Mouse (Mus musculus) midbrain, embryonic 11.5 days (tissue): ENCODE results near the gene Pmepa1. TPM values are rescaled to one million over a fixed set of nuclear protein-coding genes. Genes with fewer than 3 reads are reported as not detected.

Experiments used
- ATAC-seq: fragments of 200-750 bp; cut with Nextera tagmentation; 2 replicates; pipeline ENCODE4 v1.8.0; 2017; ENCODE audit warnings: moderate TSS enrichment, moderate library complexity; ENCODE audit not compliant: low FRiP score
- DNase-seq: peaks from one replicate; pipeline ENCODE4 v3.0.0; 2015; ENCODE audit warnings: low spot score; ENCODE audit errors: missing footprints
- H3K27ac ChIP-seq: fragments of 300-500 bp; sonication (generic); 2 replicates; pipeline ENCODE4 v1.5.1; 2014; ENCODE audit warnings: low read depth, low read length
- H3K27me3 ChIP-seq: fragments of 300-500 bp; sonication (generic); 2 replicates; pipeline ENCODE4 v1.6.1; 2014; ENCODE audit warnings: mild to moderate bottlenecking, low read length, moderate library complexity, mixed read lengths; ENCODE audit not compliant: control insufficient read depth, insufficient read depth
- H3K36me3 ChIP-seq: fragments of 300-500 bp; sonication (generic); 2 replicates; pipeline ENCODE4 v1.6.1; 2014; ENCODE audit warnings: mild to moderate bottlenecking, low read length, moderate library complexity, mixed read lengths; ENCODE audit not compliant: control insufficient read depth, insufficient read depth
- H3K4me1 ChIP-seq: fragments of 300-500 bp; sonication (generic); 2 replicates; pipeline ENCODE4 v1.6.1; 2014; ENCODE audit warnings: low read length; ENCODE audit not compliant: control insufficient read depth, insufficient read depth
- H3K4me2 ChIP-seq: fragments of 300-500 bp; sonication (generic); 2 replicates; pipeline ENCODE4 v1.6.1; 2014; ENCODE audit warnings: mild to moderate bottlenecking, moderate library complexity
- H3K4me3 ChIP-seq: fragments of 300-500 bp; sonication (generic); 2 replicates; pipeline ENCODE4 v1.5.1; 2014; ENCODE audit warnings: low read depth, low read length
- H3K9ac ChIP-seq: fragments of 300-500 bp; sonication (generic); 2 replicates; pipeline ENCODE4 v1.6.1; 2014; ENCODE audit warnings: low read length
- H3K9me3 ChIP-seq: fragments of 300-500 bp; sonication (generic); 2 replicates; pipeline ENCODE4 v1.6.1; 2016; ENCODE audit warnings: low read length; ENCODE audit not compliant: control insufficient read depth
- WGBS: fragments of 180-500 bp; shearing (Covaris S2); extraction: QIAGEN DNeasy Blood & Tissue Kit; methylation state at CpG from one replicate; pipeline ENCODE4 v1.1.7; 2014; 5-methylcytosine and 5-hydroxymethylcytosine counted together
- polyA plus RNA-seq: library from polyadenylated mRNA; unstranded; fragments of >200 nt; fragmentation: Nextera tagmentation; extraction: Ambion mirVana; gene quantifications from 2 replicates; pipeline ENCODE4 v1.2.1, GENCODE M21; 2014

The Pmepa1 gene
- polyA plus RNA-seq, 1 experiment from 2014 or later, result 3.4 TPM

DNA sequence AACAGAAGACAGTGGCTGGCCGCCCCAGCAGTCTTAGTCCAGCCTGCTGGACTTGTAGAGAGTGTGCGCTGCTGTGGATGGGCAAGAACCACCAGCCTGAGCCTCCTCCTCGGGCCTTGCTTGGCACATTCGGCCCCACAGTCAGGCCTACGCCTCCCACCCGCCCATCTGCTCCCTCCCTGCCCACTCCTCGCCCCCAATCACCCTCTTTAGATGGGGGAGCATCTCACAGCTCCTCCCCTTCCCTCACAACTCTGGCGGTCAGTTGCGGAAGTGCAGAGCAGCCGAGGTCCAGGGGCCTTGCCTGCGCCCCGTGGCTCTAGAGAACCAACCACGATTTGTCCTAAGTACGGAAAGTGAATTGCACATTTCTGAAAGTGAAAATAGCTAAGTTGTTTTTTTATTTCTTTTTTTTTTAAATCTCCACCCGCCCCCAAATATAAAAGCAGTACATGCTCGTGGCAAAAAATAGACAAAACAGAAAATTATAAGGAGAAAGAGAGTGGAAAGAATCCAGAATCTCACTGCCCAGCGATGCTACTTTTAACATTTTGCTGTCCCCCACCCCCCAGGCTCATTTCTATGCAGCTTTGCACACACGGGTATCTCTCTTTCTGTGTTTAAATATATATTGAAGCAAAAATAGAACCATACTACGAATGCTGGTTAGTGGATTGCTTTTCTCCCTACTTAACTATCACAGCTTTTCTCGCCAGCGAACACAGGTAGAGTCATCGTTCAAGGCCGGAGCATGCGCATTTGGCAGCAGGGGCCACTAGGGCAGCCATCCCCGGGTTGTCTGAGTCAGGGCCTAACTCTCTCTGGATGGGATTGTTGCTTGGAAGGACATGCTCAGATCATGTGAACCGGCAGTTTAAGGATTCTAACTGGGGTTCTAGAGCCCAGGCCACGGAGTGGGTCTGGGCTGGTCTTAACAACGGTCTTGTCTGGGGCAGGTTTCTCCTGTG, 24.6 kb upstream of the Pmepa1 start:
- Histone ChIP-seq H3K27ac (no peak overlapping the region), H3K4me1 (no peaks in the 10 kb centered on the region), H3K27me3 (no peaks in the 10 kb centered on the region), H3K4me2 (no peak overlapping the region), H3K9ac (no peak overlapping the region), H3K9me3 (no peaks in the 10 kb centered on the region; the same call in 1 of the 2 replicates), H3K4me3 (no peak overlapping the region), H3K36me3 (no peaks in the 10 kb centered on the region; the same call in 1 of the 2 replicates)
- 72% methylated on average over 28 of the region's 28 CpGs for WGBS
- DNase-seq (peak; percentile 86), ATAC-seq (peak; percentile 42; the same call in 1 of the 2 replicates)

- Histone ChIP-seq H3K4me3 (no peak overlapping the region), H3K4me1 (no peaks in the 10 kb centered on the region), H3K4me2 (no peak overlapping the region), H3K9ac (no peak overlapping the region), H3K27me3 (no peaks in the 10 kb centered on the region), H3K9me3 (no peaks in the 10 kb centered on the region; the same call in 1 of the 2 replicates), H3K27ac (no peak overlapping the region), H3K36me3 (no peaks in the 10 kb centered on the region; the same call in 1 of the 2 replicates)
- ATAC-seq (no peak), DNase-seq (no peak)
- 84% methylated on average over 9 of the region's 9 CpGs for WGBS
Observed at GRCm38 (mm10) chr2:173296408-173296807, 20.1 kb upstream of the Pmepa1 start.

GRCm38 (mm10) chr2:173293042-173293441, 16.7 kb upstream of the Pmepa1 start:
- H3K9ac ChIP-seq, result no peak overlapping the region
- H3K4me1 ChIP-seq, result no peaks in the 10 kb centered on the region
- no peaks in the 10 kb centered on the region for H3K9me3 ChIP-seq
- no peak for ATAC-seq
- 69% methylated on average over 6 of the region's 6 CpGs for WGBS
- no peak overlapping the region for H3K4me2 ChIP-seq
- H3K27me3 ChIP-seq, result no peaks in the 10 kb centered on the region
- DNase-seq, result no peak
- no peak overlapping the region for H3K27ac ChIP-seq
- no peaks in the 10 kb centered on the region for H3K36me3 ChIP-seq
- no peak overlapping the region for H3K4me3 ChIP-seq

- no peak overlapping the region for H3K4me2 ChIP-seq
- H3K27me3 ChIP-seq, result no peaks in the 10 kb centered on the region
- H3K4me1 ChIP-seq, result no peaks in the 10 kb centered on the region
- WGBS, result 92% methylated on average over 2 of the region's 2 CpGs
- H3K9ac ChIP-seq, result no peak overlapping the region
- H3K27ac ChIP-seq, result no peak overlapping the region
- no peak for DNase-seq
- no peaks in the 10 kb centered on the region for H3K36me3 ChIP-seq
- no peak overlapping the region for H3K4me3 ChIP-seq
- H3K9me3 ChIP-seq, result no peaks in the 10 kb centered on the region
- no peak for ATAC-seq
Observed at GRCm38 (mm10) chr2:173292551-173292950, 16.2 kb upstream of the Pmepa1 start.

GRCm38 (mm10) chr2:173290981-173291380, 14.6 kb upstream of the Pmepa1 start:
- DNase-seq (no peak), ATAC-seq (no peak)
- Histone ChIP-seq H3K27me3 (no peaks in the 10 kb centered on the region), H3K27ac (no peak overlapping the region), H3K4me1 (no peaks in the 10 kb centered on the region), H3K4me3 (no peak overlapping the region), H3K9ac (no peak overlapping the region), H3K4me2 (no peak overlapping the region), H3K9me3 (no peaks in the 10 kb centered on the region), H3K36me3 (no peaks in the 10 kb centered on the region)
- 93% methylated on average over 11 of the region's 11 CpGs for whole genome bisulfite sequencing

DNA sequence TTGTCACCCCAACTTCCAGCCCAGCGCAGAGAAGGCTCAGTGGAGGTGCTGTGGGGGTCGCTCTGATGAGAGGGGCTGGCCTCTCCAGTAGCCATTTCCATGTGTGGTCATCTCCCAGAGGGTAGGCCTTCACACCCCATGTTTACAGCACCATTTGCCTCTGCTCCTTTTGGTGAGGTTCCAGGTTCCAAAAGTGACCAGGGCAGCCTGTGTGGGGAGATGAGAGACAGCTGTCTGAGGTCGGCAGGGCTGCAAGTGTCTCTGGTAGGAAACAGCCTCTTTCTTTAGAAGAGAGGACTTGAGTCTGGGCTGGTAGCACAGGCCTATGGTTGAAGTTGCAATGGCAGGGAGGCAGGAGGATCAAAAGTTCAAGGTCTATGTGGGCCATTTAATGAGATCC, 13.6 kb upstream of the Pmepa1 start:
- WGBS, result 86% methylated on average over 3 of the region's 3 CpGs

GRCm38 (mm10) chr2:173285816-173286538, 9.6 kb upstream of the Pmepa1 start:
- H3K4me3 ChIP-seq, result no peak overlapping the region
- ATAC-seq (no peak), DNase-seq (no peak)
- WGBS, result 89% methylated on average over 12 of the region's 12 CpGs
- no peaks in the 10 kb centered on the region for H3K36me3 ChIP-seq
- no peak overlapping the region for H3K9ac ChIP-seq
- H3K27me3 ChIP-seq, result no peaks in the 10 kb centered on the region
- no peaks in the 10 kb centered on the region for H3K9me3 ChIP-seq
- no peak overlapping the region for H3K4me2 ChIP-seq
- H3K4me1 ChIP-seq, result no peaks in the 10 kb centered on the region
- no peak overlapping the region for H3K27ac ChIP-seq

More for the DNA sequence above, 13.6 kb upstream of the Pmepa1 start:
- H3K9ac ChIP-seq, result no peak overlapping the region
- H3K4me3 ChIP-seq, result no peak overlapping the region
- H3K4me1 ChIP-seq, result no peaks in the 10 kb centered on the region
- no peak overlapping the region for H3K27ac ChIP-seq
- H3K36me3 ChIP-seq, result no peaks in the 10 kb centered on the region
- ATAC-seq (no peak), DNase-seq (no peak)
- no peaks in the 10 kb centered on the region for H3K27me3 ChIP-seq
- H3K9me3 ChIP-seq, result no peaks in the 10 kb centered on the region
- H3K4me2 ChIP-seq, result no peak overlapping the region

DNA sequence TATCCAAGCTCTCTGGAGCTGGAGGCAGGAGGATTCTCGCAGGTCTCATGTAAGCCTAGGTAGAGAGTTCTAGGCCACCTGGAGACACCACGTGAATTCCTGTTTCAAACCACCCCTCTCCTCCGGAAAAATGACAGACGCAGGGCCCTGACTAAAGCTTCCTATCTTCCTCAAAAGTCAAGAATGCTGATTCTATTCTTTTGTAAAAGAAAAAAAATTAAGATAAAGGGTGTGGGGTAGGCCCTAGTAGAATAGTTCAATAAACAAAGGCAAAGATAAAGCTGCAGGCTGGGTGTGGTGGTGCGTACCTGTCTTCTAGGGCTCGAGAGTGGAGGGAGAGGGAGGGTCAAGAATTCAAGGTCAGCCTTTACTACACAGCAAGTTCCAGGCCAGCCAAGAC, 8.4 kb upstream of the Pmepa1 start:
- ATAC-seq (no peak), DNase-seq (no peak)
- no peaks in the 10 kb centered on the region for H3K9me3 ChIP-seq
- 84% methylated on average over 6 of the region's 6 CpGs for WGBS
- H3K4me2 ChIP-seq, result no peak overlapping the region
- H3K4me1 ChIP-seq, result no peaks in the 10 kb centered on the region
- no peak overlapping the region for H3K27ac ChIP-seq
- no peak overlapping the region for H3K4me3 ChIP-seq
- no peaks in the 10 kb centered on the region for H3K36me3 ChIP-seq
- no peaks in the 10 kb centered on the region for H3K27me3 ChIP-seq
- no peak overlapping the region for H3K9ac ChIP-seq

- no peaks in the 10 kb centered on the region for H3K9me3 ChIP-seq
- WGBS, result 89% methylated on average over 8 of the region's 8 CpGs
- no peak for ATAC-seq
- no peak for DNase-seq
- H3K9ac ChIP-seq, result no peak overlapping the region
- no peak overlapping the region for H3K4me2 ChIP-seq
- no peak overlapping the region for H3K27ac ChIP-seq
- no peak overlapping the region for H3K4me3 ChIP-seq
- H3K36me3 ChIP-seq, result no peaks in the 10 kb centered on the region
- H3K27me3 ChIP-seq, result 0 out of 2 replicates have a peak, but pooled peaks cover 4% of the 10 kb centered on the region
- peaks cover under 1% of the 10 kb centered on the region for H3K4me1 ChIP-seq
Observed at GRCm38 (mm10) chr2:173282191-173282590, 5.9 kb upstream of the Pmepa1 start.
